Mouse (Mus musculus): ENCODE measurements around the gene Arfgef2. TPM values are rescaled to one million over a fixed set of nuclear protein-coding genes. Genes with fewer than 3 reads are reported as not detected.

Arfgef2 gene
- total RNA-seq, 2 experiments from 2014 or later, result 22.4 to 24.8 TPM

DNA sequence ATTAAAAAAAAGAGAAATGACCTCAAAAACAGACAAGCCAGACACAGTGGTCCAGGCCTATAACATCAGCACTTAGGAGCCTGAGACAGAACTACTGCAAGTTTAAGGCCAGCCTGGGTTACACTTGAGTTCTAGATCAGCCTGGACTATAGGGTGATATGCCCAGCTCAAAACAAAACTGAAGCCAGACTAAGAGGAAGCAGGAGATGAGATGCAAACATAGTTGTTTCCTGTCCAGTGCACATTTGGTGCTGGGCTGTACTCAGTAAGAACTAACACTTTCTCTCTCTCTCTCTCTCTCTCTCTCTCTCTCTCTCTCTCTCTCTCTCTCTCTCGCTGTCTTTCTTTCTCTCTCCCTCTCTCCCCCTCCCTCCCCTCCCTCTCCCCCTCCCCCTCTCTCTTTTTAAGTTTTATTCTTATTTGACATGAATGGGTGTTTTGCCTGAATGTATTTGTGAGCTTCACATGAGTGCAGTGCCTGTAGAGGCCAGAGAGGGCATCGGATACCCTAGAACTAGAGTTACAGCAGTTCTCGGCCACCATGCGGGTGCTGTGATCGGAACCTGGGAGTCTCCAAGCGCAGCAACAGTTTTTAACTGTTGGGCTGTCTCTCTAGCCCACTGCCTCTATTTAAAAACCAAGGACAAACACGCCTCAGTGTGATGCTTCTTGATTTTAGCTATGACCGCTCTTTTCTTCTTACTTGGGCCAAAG lies 95.6 kb downstream of the Arfgef2 start:
- DNase-seq (ENCODE audit: low spot score in 2 of 2), result no peak

DNA sequence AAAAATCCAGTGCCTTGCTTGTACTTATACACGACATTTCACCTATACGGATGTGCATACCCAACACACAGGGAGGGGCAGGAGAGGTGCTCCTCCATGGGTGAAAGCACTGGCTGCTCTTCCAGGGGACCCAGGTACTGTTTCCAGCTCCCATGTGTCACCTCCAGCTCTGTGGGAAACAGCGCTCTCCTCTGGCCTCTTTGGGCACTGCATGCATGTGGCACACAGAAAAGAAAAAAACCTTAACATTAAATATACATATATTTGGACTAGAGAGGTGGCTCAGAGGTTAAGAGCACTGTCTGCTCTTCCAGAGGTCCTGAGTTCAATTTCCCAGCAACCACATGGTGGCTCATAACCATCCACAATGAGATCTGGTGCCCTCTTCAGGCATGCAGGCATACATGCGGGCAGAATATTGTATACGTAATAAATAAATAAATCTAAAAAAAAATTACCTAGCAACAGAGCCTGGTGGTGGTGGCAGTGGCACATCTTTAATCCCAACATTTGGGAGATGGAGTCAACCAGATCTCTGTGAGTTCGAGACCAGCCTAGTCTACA lies 98.4 kb downstream of the Arfgef2 start:
- DNase-seq (ENCODE audit: low spot score in 2 of 2), result no peak

DNA sequence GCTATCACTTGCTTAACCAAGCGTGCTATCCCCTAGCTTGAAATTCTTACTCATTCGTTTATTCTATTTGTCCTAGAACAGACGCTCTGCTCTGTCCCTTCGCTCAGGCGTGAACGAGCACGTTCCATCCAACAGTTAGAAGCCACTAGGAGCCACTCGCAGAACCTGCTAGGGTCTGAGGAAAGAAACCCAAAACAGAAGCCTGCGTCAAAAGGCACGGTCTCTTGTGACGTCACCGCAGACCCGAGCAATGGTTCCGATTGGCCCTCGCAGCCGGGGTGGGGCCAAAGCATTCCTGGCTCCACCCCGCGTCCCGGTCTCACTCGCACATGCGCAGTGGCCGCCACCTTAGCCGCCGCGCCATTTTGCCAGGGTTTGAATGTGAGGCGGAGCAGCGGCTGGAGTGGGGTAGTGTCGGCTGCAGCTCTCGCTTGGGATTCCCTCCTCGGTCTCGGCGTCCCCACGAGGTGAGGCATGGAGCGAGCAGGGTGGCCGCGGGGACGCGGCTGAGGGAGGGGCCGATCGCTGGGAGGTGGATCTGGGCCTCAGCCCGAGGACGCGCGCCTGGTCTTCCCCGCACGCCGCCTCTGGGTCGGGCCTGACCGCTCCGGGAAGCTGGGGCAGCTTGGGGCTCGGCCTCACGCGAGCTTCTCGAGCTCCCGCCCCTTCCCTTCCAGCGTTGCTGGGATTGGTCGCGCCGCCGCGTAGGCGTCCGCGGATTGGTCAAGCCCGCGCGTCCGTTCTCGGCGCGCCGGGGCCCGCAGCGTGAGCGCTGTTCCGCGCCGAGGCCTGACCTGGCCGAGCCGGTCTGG lies 100.5 kb downstream of the Arfgef2 start, which contains the start of gene Cse1l:
TSS of gene Cse1l (plus strand) at position 330 of the 812 bp plus-strand sequence.
- peak; percentile 98 to 99 for DNase-seq (ENCODE audit: low spot score in 2 of 2)

DNA sequence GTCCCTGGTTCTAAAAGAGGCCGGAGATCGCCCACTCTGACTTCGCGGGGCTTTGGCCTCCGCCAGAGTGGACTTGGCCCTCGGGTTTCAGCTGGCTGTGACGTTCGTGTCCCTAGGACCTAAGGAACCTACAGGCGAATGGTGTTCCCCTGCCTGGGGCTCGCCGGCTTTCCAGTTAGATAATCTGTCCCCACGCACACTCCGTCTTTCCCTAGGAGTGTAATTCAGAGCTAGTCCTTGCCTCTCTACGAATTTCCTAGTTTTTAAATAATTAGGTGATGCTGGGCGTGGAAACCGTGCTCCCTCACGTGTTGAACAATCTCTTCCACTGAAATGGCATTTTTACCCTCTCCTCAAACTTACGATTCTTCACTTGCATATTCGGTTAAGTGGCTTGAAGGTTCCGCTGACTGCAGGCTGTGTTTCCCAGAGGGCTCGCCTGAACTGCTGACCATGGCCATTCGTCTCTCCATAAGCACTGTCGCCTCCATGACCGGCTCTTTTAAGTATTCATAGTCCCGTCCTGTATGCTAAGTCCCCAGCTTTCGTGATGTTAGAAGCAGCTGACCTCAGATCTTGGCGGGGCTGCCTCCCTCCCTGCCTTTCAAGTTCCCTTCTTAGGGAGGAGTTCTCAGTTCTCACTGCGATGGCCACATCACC lies 101.3 kb downstream of the Arfgef2 start:
- peak in 1 of 2 experiments; percentile 15 for DNase-seq (ENCODE audit: low spot score in 2 of 2)

DNA sequence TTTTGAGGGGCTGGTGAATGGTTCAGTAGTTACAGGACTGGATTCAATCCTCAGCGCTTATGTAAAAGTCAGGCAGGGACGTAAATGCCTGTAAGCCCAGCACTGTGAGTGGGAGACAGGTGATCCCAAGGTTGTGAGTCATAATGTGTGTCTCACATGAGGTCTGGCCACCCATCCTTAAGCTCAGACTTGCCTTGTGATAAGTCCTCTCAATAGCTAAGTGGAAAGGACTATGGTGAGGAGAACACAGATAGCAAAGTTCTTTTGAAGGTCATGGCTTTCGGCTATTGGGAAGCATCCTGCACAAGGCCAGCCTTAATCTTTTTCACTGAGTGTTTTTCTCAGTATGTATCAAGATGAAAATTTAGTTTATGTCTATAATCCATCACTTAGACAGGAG lies 104.3 kb downstream of the Arfgef2 start:
- DNase-seq (ENCODE audit: low spot score in 2 of 2), result no peak

DNA sequence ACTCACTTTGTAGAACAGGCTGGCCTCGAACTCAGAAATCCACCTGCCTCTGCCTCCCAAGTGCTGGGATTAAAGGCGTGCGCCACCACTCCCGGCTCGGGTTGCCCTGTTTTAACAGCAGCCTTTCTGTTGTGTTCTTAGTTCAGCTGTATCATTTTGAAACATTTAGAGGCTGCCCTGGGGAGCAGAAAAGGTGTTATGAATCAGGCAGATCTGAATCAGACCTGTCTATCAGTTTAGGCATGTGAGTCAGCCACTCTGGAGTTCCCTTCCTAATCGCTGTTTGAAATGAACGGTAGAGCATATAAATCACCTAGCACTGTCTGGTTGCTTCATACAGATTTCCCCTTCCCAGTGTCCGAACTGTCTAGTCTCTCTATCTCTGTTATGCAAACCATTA lies 105.1 kb downstream of the Arfgef2 start:
- DNase-seq (ENCODE audit: low spot score in 2 of 2), result no peak

DNA sequence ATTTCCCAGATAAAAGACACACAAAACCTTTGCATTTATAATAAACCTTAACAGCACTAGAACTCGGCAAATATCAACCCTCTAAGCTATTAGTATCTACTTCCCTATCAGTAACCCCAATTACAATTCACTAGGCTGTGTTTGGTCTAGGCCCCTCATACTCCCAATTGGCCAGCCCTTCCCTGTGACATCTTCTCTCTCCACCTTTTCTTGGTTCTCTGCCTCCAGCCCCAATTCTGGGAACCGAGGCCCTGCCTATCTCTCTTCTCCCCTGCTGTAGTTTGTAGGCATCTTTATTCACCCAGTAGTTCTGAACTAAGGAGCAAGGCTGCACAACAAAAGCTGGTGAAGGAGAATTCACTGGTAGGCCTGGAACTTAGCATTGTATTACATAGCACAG lies 118.6 kb downstream of the Arfgef2 start:
- no peak for DNase-seq (ENCODE audit: low spot score in 2 of 2)

DNA sequence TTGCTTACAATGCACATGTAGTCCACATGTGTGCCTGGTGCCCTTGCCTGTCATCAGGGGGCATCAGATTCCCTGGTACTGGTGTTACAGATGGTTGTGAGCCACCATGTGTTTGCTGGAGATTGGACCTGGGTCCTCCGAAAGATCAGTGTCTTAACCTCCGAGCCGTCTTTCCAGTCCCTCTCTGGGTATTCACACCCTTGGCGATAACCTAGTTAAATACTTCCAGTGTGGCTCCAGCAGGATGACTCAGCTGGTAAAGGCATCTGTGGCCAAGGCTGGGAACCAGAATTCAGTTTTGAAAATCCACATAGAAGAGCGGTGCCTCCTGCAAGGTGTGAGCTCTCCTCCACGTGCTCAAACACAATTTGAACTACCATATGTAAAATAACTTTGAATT lies 128.6 kb downstream of the Arfgef2 start:
- DNase-seq (ENCODE audit: low spot score in 2 of 2), result no peak

DNA sequence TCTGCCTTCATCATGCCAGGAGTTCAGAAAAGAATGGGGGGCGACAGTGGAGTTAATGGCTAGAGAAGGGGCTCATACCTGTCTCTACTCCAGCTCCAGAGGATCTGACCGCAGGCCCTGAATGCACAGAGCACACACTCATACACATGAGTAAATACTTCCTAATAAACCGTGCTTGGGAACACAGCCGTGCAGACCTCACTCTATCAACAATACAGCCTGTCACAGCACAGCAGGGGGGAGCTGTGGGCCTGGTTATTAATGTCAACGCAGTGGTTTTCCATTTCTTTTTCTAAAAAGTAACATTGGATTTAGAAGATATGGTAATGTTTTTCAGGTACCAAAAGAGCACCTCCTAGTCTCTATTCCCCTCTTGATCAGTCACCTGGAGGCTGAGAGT lies 129.0 kb downstream of the Arfgef2 start:
- DNase-seq (ENCODE audit: low spot score in 2 of 2), result no peak

DNA sequence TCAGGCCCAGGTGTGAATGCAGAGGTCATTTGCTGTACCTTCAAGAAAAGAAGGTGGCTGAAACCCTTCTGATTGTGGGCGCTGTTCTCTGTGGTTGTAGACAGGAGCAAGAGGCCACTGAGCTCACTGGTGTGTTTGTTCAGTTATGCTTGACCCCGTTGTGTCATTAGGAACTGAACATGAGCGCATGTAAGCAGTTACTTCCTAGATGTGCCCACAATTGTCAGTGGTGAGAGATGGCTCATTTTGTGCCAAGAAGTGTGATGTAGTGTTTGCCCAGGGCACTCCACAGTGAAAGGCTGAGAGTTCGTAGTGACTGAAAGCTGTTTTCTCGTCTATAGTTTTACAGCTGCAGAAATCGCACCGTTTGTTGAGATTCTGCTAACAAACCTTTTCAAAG lies 130.2 kb downstream of the Arfgef2 start:
- DNase-seq (ENCODE audit: low spot score in 2 of 2), result no peak

DNA sequence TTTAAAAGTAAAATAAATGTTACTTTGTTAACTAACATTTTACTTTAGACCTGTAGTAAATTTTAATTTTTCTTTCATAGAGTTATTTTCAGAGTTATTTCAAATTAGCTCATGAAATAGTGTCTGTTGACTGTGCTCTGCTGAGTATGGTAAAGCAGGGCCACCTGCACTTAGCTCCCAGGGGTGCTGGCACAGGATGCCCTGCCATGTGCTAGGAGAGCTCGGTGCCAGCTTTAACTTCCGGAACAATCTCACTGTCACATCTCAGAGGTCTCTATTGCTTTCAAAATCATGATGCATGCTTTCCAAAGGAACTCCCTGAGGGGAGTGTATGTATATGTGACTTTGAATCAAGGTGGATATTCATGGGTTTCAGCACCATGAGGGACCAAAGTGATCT lies 130.8 kb downstream of the Arfgef2 start:
- DNase-seq (ENCODE audit: low spot score in 2 of 2), result no peak

DNA sequence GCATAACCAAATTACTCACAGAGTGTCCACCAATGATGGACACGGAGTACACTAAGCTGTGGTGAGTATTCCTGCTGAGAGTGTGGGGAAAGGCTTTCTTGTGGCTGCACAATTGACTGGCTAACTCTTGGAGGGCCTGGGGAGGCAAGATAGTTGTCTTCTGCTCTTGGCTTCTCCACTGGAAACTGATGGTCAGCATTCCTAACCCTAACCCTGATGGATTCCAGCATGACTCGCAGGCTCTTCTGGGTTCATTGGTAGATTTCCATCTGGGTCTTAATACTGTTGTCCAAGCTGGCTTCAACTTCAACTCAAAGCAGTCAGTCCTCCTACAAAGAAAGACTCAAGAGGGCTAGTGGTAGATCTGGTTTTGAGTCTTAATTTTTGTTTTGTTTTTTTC lies 137.8 kb downstream of the Arfgef2 start:
- no peak for DNase-seq (ENCODE audit: low spot score in 2 of 2)

DNA sequence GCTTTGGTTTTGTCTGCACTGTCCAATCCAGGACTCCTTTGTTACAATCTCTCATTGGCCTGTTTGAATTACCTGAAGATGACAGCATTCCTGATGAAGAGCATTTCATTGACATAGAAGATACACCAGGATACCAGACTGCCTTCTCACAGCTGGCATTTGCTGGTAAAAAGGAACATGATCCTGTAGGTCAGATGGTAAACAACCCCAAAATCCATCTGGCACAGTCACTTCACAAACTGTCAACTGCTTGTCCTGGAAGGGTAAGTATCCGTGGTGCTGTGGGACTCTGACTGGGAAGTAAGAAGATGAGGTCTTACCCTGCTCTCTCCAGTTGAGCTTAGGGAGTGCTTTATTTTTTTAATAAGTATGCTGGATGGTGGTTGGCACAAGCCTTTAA lies 139.0 kb downstream of the Arfgef2 start:
- DNase-seq (ENCODE audit: low spot score in 2 of 2), result no peak

DNA sequence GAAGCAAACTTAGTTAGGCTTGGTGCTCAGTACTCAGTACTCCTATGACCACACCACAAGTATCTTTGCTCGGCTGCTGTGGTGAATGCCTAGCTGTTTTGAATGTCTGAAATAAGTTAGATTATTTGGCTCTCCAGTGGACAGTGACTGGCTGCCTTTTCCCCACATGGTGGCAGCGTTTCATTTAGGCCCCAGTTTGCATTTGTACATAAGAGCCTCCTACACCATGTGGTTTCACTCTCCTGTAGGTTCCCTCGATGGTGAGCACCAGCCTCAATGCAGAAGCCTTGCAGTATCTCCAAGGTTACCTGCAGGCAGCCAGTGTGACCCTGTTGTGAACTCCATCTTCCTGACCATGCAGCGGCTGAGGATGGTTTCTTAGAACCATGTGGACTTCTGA lies 140.1 kb downstream of the Arfgef2 start:
- no peak for DNase-seq (ENCODE audit: low spot score in 2 of 2)

Other genes with a start within 250 kb of the Arfgef2 start
- 10 to 100 TPM; 18.2 to 19.4 TPM for gene Prex1, start 91.8 kb upstream of the Arfgef2 start, total RNA-seq (2021)
- gene Trp53rkb, start 13.1 kb upstream of the Arfgef2 start, total RNA-seq (2021), result 1 to 10 TPM; 4.3 to 4.8 TPM
- 10 to 100 TPM; 52.9 to 53.8 TPM for gene Cse1l, start 100.5 kb downstream of the Arfgef2 start, total RNA-seq (2021)
- 10 to 100 TPM; 63.1 to 64.5 TPM for gene Stau1, start 190.7 kb downstream of the Arfgef2 start, total RNA-seq (2021)
- 10 to 100 TPM; 19.1 to 22.9 TPM for gene Ddx27, start 209.6 kb downstream of the Arfgef2 start, total RNA-seq (2021)